Mouse (Mus musculus): ENCODE measurements around the gene Srrm4.

The Srrm4 gene

GRCm38 (mm10) chr5:116553106-116553505, 38.5 kb downstream of the Srrm4 start:
- DNase-seq (ENCODE audit: low spot score): no peak

DNA sequence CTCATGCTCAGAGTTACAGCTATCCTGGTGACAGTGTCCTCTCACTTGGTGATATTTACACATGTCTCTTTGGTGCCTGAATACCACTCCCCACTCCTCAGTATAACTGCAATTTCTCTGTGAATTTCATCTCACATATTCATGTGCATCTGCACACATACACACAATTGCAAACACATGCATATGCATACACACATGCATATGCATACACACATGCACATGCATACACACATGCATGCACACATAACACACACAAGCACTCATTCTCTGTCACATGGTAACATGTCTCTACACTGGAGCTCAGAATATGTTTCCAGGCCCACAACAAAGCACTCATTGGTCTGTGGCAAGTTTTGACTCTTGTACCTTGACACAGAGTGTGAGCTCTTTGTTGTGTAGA, 39.0 kb downstream of the Srrm4 start:
- no peak for DNase-seq (ENCODE audit: low spot score)

DNA sequence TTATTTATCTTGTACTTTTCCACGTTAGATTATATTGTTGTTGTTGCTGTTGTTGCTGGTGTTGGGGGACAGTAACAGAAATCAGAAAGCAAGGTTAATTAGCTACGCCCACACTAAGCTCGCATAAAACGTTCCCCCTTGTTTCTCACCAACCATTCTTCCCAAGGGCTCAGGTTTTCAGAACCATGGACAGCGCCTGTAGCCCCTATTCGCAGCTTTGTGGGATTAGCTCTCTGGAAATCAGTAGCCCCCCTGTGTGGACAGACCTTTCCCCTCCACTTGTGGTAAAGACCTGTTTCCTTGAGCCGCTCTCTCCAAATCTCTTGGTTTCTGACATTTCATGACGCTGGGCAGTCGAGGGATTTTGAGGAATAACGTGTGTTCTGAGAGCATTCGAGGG, 45.9 kb downstream of the Srrm4 start:
- no peak for DNase-seq (ENCODE audit: low spot score)

DNA sequence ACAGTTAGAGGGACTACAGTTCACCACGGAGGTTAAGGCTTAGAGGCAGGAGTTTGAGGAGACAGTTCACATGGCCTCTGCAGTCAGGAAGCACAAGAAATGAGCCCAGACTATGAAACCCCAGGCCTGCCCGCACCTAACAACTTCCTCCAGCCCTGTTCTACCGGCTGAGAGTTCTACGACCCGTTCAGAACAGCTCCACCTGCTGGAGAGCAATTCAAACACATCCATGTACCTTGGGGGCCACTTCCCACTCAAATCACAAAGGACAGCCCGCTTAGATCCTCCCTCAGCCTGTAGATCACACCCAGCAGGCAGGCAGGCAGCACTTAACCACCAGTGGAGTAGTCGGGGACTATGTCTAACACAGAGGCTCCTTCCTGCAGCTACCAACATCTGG, 49.3 kb downstream of the Srrm4 start:
- DNase-seq (ENCODE audit: low spot score): no peak

DNA sequence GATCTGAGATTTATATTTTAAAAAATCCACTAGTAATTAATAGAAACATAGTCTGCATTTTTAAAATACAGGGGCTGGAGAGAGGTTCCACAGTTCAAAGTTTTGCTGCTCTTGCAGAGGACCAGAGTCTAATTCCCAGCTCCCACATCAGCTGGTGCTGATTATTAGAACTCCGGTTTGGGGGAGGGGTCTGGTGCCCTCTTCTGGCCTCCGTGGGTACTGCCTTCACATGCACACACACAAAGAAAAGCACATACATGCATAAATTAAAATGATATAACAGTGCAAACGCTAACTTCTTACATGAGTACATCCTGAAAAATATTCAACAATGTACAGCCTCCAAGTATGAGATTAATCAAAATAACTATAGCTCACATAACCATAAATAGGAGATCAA, 50.5 kb downstream of the Srrm4 start:
- no peak for DNase-seq (ENCODE audit: low spot score)

- DNase-seq (ENCODE audit: low spot score): no peak
Observed at GRCm38 (mm10) chr5:116539360-116539759, 52.3 kb downstream of the Srrm4 start.

DNA sequence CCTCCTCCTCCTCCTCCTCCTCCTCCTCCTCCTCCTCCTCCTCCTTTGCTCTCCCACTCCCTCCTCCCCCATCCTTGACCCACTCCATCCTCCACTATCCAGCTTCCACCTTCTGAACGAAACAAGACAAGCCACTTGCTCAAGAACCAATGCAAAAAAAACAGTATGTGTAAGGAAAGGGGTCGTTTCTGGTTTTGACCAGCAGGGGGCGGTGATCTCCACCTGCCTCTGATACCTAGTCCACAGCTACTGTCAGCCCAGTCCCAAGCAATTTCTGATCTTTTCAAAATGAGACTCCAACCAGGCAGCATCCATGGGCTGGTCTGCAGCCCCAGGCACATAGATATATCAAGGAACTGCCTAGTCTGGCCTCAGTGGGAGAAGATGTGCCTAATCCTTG, 53.1 kb downstream of the Srrm4 start:
- DNase-seq (ENCODE audit: low spot score): no peak

DNA sequence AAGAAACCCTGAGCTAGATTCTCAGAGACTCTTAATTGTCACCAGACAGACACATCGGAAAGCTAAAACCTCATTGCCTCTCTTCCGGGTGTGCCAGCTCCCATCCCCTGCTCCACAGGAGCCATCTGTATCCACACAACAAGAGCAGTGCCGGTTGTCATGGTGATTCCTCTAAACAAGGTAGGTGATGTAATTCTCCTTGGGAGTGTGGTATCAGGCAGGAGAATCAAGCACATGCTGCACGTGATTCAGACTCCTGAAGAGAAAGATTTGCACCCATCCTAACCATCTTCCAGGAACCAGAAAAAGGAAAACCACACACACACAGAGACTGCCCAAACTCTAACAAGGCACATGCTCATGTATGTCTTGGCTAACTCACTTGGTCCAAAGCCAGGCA, 65.3 kb downstream of the Srrm4 start:
- peak; percentile 96 for DNase-seq (ENCODE audit: low spot score)

DNA sequence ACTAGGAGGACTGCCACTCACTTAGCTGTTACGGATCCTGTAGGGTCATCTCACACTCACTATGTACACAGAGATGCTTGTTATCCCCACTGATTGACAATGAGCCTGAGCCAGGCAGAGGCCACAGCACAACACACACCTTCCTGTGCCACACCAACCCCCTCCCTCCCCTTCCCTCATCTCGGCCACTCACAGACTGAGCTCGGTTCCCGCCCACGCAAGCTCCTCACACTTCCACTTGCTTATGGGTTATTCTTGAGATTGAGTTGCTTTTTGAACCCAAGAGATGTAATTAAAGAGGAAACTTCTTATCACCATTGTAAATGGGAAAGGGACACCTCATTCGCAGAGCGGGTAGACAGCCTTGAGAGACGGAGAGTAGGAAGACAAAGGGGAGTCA, 66.3 kb downstream of the Srrm4 start:
- DNase-seq (ENCODE audit: low spot score): no peak

GRCm38 (mm10) chr5:116523553-116523952, 68.1 kb downstream of the Srrm4 start:
- DNase-seq (ENCODE audit: low spot score): no peak

- DNase-seq (ENCODE audit: low spot score): no peak
Observed at GRCm38 (mm10) chr5:116523079-116523478, 68.5 kb downstream of the Srrm4 start.

- DNase-seq (ENCODE audit: low spot score): no peak
Observed at GRCm38 (mm10) chr5:116522273-116522672, 69.3 kb downstream of the Srrm4 start.

DNA sequence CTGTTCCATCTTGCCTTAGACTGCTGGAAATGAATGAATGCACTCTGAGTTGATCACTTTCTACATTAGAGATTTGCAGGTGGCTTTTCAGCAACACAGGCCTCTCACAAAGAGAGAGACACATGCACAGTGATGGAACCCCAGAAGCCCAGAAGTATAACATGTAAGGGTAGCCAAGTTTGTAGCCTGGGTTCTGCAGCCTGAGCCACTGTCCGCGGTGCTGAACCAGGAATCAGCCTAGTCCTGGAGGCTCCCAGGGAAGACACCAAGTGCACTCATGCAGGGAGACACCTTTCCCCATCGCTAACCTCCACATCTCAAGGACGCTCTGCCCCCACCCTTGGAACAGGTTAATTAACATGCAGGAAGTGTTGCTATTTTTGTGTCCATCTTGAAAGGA, 73.6 kb downstream of the Srrm4 start:
- no peak for DNase-seq (ENCODE audit: low spot score)

DNA sequence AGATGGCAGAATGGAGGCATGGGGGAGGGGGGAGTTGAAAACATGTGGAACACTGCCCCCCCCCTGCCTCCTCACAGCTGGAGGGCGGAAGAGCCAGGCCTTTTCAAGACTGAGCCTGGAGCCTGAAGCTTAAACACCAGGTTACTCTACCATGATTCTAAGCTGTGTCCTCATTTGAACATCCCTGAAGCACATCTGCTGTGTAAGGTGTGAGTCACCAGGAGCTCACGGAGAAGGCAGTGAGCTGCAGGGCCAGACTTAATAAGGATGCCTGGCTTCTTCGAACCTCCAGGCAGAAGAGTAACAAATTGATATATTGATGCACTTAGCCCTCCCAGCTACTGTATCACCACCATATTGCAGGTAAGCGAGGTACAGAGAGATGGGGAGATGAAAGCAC, 79.5 kb downstream of the Srrm4 start:
- peak; percentile 78 for DNase-seq (ENCODE audit: low spot score)

- DNase-seq (ENCODE audit: low spot score): no peak
Observed at GRCm38 (mm10) chr5:116510229-116510628, 81.4 kb downstream of the Srrm4 start.

GRCm38 (mm10) chr5:116501342-116501741, 90.3 kb downstream of the Srrm4 start:
- DNase-seq (ENCODE audit: low spot score): peak; percentile 82

DNA sequence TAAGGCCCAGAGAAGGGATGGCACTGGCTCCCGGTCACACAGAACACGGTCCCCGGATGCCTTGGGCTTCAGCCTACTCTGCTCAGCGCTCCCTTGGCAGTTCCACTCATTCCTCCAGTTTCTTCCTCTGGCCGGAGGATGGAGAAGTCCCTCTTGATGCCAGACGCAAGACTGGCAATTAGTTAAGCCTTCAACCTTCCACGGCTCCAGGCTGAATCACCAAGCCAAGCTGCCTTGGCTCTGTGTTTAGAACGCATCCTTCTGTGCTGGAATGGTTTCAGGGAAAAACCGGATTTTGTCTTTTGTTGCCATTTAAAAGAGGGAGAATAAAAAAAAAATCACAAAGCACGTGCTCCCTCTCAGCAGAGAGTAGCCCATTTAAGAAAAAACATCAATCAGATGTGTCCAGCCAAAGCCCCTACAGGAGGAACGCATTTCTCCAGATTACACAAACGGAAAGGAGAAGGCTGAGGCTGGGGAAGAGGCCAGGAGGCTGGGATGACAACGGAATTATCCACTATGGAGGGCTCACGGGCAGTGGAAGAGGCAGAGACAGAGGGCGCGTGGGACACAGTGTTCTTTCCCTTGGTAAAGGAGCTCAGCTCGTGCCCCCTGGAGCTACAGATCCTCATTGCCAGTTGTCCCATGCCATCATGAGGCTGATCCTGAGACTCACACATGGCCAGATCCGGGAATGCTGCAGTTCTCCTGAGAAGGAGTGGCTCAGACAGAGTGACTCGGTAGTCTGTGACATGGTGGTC, 92.6 kb downstream of the Srrm4 start:
- no peak for DNase-seq (ENCODE audit: low spot score)

- no peak for DNase-seq (ENCODE audit: low spot score)
Observed at GRCm38 (mm10) chr5:116497866-116498265, 93.8 kb downstream of the Srrm4 start.

GRCm38 (mm10) chr5:116497205-116497604, 94.4 kb downstream of the Srrm4 start:
- no peak for DNase-seq (ENCODE audit: low spot score)

DNA sequence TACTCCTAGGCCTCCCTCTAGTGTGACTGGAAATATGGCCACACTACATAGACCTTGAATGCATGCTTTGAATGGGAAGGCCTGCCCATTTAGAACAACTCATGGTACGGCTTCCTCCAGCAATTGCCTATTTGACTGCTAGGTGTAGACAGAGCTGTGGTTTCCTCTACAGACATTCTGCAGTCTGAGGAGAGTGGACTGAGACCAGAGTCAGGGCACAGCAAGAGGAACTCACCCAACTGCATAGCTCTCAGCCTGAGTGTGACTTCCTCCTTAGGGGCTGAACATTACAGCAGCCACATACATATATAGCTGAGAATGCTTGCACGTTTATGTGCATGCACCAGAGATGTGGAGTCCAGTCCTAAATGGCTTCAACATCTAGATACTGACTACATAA, 94.9 kb downstream of the Srrm4 start:
- DNase-seq (ENCODE audit: low spot score): no peak

DNA sequence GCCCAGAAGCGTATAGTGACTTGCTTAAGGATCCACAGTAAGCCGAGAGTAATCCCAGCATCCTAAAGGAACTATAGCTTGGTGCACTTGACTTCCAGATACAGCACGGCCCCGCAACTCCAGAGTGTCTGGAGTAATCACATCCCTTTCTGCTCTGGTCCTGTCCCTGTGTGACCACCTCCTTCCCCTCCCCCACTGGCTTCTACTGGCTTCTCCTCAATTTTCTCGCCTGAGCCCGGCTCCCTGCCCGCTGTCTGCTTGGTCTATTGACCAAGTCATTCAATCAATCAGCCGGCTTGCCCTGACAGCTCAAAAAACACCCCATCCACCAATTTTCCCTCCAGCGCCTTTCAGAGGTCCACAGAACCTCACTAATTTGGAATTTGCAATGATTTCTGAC, 96.2 kb downstream of the Srrm4 start:
- no peak for DNase-seq (ENCODE audit: low spot score)

- no peak for DNase-seq (ENCODE audit: low spot score)
Observed at GRCm38 (mm10) chr5:116494377-116494776, 97.2 kb downstream of the Srrm4 start.

DNA sequence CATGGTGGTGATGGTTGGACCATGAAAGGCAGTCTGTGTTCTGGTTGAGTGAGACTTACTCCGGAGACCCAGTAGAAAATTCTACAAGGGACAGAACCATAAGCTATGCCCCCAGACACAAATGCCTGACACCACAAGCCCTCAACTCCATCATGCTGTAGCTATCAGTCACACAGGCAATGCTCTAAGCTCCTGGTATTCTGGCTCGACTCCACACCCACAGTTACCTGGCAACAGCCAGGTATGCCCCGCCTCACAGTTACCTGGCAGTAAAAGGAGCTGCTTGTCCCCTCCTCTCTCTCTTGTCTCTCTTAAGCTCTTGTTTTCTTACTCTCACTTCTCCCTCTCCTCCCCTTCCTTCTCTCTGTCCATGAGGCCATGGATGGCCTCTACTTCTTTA, 98.9 kb downstream of the Srrm4 start:
- DNase-seq (ENCODE audit: low spot score): no peak

- no peak for DNase-seq (ENCODE audit: low spot score)
Observed at GRCm38 (mm10) chr5:116491794-116492420, 99.7 kb downstream of the Srrm4 start.
